Mouse (Mus musculus) bone marrow macrophage, adult 2 months (primary cell): ENCODE data around the gene Dll1. TPM values are rescaled to one million over a fixed set of nuclear protein-coding genes. Genes with fewer than 3 reads are reported as not detected.

Source experiments
- H3K27ac ChIP-seq: 2 replicates; pipeline ENCODE4 v1.5.1; 2012; ENCODE audit warnings: low read depth, low read length; ENCODE audit not compliant: insufficient read depth
- H3K4me1 ChIP-seq: 2 replicates; pipeline ENCODE4 v1.6.1; 2012; ENCODE audit warnings: low read length; ENCODE audit not compliant: control insufficient read depth, insufficient read depth
- H3K4me3 ChIP-seq: 2 replicates; pipeline ENCODE4 v1.5.1; 2012; ENCODE audit warnings: mild to moderate bottlenecking, low read length, moderate library complexity; ENCODE audit not compliant: insufficient read depth
- CTCF ChIP-seq: IDR thresholded peaks from 2 replicates; pipeline ENCODE4 v1.5.1; 2012; ENCODE audit warnings: low read depth, mild to moderate bottlenecking, low read length, moderate library complexity
- POLR2A ChIP-seq: IDR thresholded peaks from 2 replicates; pipeline ENCODE4 v1.6.1; 2012; ENCODE audit warnings: mild to moderate bottlenecking, low read depth, low read length, borderline replicate concordance
- polyA plus RNA-seq: library from polyadenylated mRNA; stranded (reverse); fragments of >200 nt; gene quantifications from 2 replicates; pipeline ENCODE4 v1.2.4, GENCODE M21; 2012; ENCODE audit not compliant: missing spikeins, insufficient read depth, insufficient read length

The Dll1 gene
- polyA plus RNA-seq, 1 experiment = not detected

DNA sequence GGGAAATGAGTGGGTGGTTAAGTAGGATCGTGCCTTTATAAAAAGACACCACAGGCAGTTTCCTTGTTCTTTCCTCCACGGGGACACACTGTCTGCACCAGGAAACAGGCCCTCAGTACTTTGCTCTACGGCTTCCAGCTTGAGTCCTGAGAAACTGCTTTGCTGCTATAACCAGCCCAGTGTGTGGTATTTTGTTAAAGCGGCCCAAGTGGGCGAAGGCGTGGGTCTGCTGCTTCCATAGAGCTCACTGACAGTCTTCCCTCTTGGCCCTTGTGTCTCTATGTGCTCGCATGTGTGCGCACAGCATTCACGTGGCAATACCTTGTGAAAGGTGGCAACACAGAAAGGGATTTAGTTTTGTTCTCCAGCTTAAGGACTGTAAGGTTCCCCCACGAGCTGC is 32.6 kb upstream of the Dll1 start:
- Histone ChIP-seq H3K4me1 (no peaks in the 10 kb centered on the region), H3K27ac (no peak overlapping the region), H3K4me3 (no peak overlapping the region)
- TF ChIP-seq POLR2A (no peak), CTCF (no peak)

DNA sequence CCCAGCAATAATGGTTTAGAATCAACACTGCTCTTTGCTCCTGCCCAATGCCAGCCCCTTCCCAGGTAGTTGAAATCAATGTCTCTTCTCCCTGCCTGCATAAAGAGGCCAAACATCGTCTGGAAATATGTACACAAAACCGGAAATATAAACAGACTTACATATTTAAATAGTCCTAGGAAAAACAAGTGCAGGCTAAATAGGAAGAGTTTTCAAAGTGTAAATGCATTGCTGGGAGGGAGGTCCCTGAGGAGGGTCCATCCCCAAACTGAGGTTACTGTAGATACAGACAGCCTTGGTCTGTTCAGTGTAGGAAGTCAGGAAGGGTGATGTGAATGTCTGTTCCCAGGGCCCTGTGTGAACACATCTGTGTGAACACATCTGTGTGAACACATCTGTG is 29.9 kb upstream of the Dll1 start:
- H3K27ac ChIP-seq = no peak overlapping the region
- TF ChIP-seq POLR2A (no peak), CTCF (no peak)
- no peak overlapping the region for H3K4me3 ChIP-seq
- H3K4me1 ChIP-seq = no peaks in the 10 kb centered on the region

- no peak overlapping the region for H3K27ac ChIP-seq
- H3K4me3 ChIP-seq = no peak overlapping the region
- TF ChIP-seq CTCF = no peak
- TF ChIP-seq POLR2A = no peak
- H3K4me1 ChIP-seq = peaks cover 6% of the 10 kb centered on the region; the same call in 1 of the 2 replicates
These were observed 25.0 kb upstream of the Dll1 start for GRCm38 (mm10) chr17:15401716-15402115.

- Histone ChIP-seq H3K4me1 (peaks cover 6% of the 10 kb centered on the region; the same call in 1 of the 2 replicates), H3K27ac (peak within 1 kb of the TSS; percentile 71), H3K4me3 (peak within 1 kb of the TSS; percentile 83)
- no peak for TF ChIP-seq POLR2A
These were observed 19.5 kb upstream of the Dll1 start, which contains the start of gene Fam120b for GRCm38 (mm10) chr17:15395997-15396675. Gene Fam120b (plus strand): TSS chr17:15396202.

DNA sequence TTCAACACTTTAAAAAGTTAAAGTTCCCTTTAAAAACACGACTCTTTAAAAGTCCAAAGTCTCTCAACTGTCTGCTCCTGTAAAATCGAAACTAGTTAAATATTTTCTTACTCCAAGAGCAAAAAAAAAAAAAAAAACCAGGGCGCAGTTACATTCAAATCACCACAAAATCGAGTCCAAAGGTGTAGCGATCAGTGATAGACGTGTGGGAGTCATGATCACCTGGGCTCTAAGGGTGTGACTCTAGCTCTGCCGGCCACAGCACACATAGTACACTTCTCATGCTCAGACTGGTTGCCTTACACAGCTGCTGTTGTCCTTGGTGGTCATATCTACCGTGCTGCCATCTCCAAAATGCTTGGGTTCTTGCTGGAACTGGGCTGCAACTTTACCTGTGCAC is 12.7 kb upstream of the Dll1 start:
- no peak for TF ChIP-seq POLR2A
- no peak overlapping the region for H3K4me3 ChIP-seq

DNA sequence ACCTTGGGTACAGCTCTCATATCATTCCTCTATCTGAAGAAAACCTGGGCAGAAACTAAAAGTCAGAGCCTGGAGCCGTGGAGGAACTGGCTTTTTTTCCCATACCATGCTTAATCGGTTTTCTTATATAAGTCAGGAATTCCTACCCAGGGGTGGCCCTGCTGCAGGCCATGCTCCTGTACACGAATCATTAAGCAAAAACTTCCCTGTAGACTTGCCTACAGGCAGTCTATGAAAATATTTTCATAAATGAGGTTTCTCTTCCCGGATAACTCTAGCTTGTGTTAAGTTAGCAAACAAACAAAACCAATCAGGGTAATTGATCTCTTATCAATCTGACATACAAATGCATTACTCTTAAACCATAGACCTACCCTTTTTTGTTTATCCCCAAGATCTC is 12.2 kb upstream of the Dll1 start:
- TF ChIP-seq POLR2A = no peak
- TF ChIP-seq CTCF = no peak
- Histone ChIP-seq H3K4me1 (no peaks in the 10 kb centered on the region), H3K27ac (no peak overlapping the region)

More for the DNA sequence above, 12.7 kb upstream of the Dll1 start:
- Histone ChIP-seq H3K4me1 (no peaks in the 10 kb centered on the region), H3K27ac (no peak overlapping the region)

GRCm38 (mm10) chr17:15383360-15383759 is 6.7 kb upstream of the Dll1 start:
- TF ChIP-seq CTCF (no peak), POLR2A (no peak)
- Histone ChIP-seq H3K27ac (no peak overlapping the region), H3K4me1 (peaks cover 4% of the 10 kb centered on the region), H3K4me3 (no peak overlapping the region)

More for the DNA sequence above, 12.2 kb upstream of the Dll1 start:
- no peak overlapping the region for H3K4me3 ChIP-seq

DNA sequence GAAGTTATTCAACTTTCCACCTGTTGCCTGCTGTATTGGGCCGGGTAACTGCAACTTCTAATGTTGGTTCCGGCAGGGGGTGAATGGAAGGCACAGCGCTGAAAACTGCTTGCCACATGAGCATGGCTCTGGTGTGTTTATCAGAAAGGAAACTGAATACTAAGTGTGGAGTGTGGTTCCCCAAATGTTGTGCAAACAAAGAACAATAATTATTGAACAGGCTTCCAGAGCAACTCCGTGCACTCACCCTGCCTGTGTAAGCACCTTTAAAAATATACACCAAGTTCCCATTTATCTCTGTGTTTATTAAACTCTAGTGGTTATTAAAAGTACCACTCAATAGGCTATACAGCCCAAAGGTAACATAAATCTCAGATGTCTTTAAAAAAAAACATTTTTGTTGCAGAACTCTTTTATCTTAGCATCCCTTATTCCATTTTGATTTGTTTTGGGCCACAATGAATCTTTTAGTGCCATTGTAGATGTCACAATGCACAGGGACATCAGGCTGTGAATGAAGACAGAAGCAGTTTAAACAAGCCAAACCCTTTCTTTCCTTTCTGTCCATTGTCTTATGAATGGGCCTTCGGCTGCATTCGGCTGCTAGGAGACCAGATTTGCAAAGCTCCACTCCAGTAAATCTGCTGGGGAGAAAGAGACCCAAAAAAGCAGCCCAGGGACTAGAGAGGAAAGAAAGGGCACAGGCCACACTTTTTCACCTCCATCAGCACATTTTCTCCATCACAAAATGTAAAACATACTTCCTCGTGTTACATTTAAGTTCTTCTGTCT is 5.4 kb upstream of the Dll1 start:
- TF ChIP-seq CTCF (no peak), POLR2A (no peak)
- Histone ChIP-seq H3K4me1 (peaks cover 4% of the 10 kb centered on the region), H3K4me3 (no peak overlapping the region)

GRCm38 (mm10) chr17:15381092-15381860 is 4.6 kb upstream of the Dll1 start:
- TF ChIP-seq POLR2A (no peak), CTCF (no peak)
- H3K4me1 ChIP-seq = peaks cover 4% of the 10 kb centered on the region
- no peak overlapping the region for H3K4me3 ChIP-seq
- H3K27ac ChIP-seq = no peak overlapping the region

More for the DNA sequence above, 5.4 kb upstream of the Dll1 start:
- H3K27ac ChIP-seq = no peak overlapping the region
